Mouse (Mus musculus): ENCODE measurements at regions not wholly inside any gene's neighbourhood (a gene's known extent, or its start where the extent isn't known, plus 50 kb on each side); places are given as distances from the start of the nearest gene placed in this dataset.
A peak's percentile ranks its signal among the peaks of the same experiment; 100 is the strongest.

- Histone ChIP-seq H3K4me1 (no peaks in the 10 kb centered on the region), H3K27ac (replicated peaks) (no peak overlapping the region), H3K9me3 (peaks cover 5% of the 10 kb centered on the region; the same call in 1 of the 2 replicates), H3K9ac (no peak overlapping the region), H3K27me3 (replicated peaks) (peaks cover 34% of the 10 kb centered on the region), H3K36me3 (no peaks in the 10 kb centered on the region), H3K4me2 (no peak overlapping the region), H3K4me3 (no peak overlapping the region)
- no peak for ATAC-seq (ENCODE audit: extremely low read depth, insufficient number of reproducible peaks, low FRiP score, low TSS enrichment)
- WGBS = 62% methylated on average over 6 of the region's 6 CpGs
Observed at GRCm38 (mm10) chr13:55954346-55954745, 118.4 kb upstream of the Pitx1 start.

GRCm38 (mm10) chr13:55953426-55953825, 117.4 kb upstream of the Pitx1 start:
- Histone ChIP-seq H3K27me3 (replicated peaks) (peaks cover 39% of the 10 kb centered on the region), H3K4me3 (no peak overlapping the region), H3K27ac (replicated peaks) (no peak overlapping the region), H3K4me2 (no peak overlapping the region), H3K9me3 (peaks cover 5% of the 10 kb centered on the region; the same call in 1 of the 2 replicates), H3K4me1 (no peaks in the 10 kb centered on the region), H3K9ac (no peak overlapping the region), H3K36me3 (no peaks in the 10 kb centered on the region)
- ATAC-seq (ENCODE audit: extremely low read depth, insufficient number of reproducible peaks, low FRiP score, low TSS enrichment) = no peak
- WGBS = 91% methylated on average over 2 of the region's 2 CpGs

GRCm38 (mm10) chr13:55950773-55951172, 114.8 kb upstream of the Pitx1 start:
- no peak overlapping the region for H3K4me2 ChIP-seq
- no peak overlapping the region for H3K27ac ChIP-seq (replicated peaks)
- 79% methylated on average over 6 of the region's 6 CpGs for WGBS
- H3K27me3 ChIP-seq (replicated peaks) = peaks cover 15% of the 10 kb centered on the region
- no peak overlapping the region for H3K9ac ChIP-seq
- no peaks in the 10 kb centered on the region for H3K36me3 ChIP-seq
- H3K9me3 ChIP-seq = peaks cover 5% of the 10 kb centered on the region; the same call in 1 of the 2 replicates
- no peak overlapping the region for H3K4me3 ChIP-seq
- no peak for ATAC-seq (ENCODE audit: extremely low read depth, insufficient number of reproducible peaks, low FRiP score, low TSS enrichment)
- H3K4me1 ChIP-seq = no peaks in the 10 kb centered on the region

GRCm38 (mm10) chr13:55948591-55948990, 112.6 kb upstream of the Pitx1 start:
- H3K27ac ChIP-seq (replicated peaks) = no peak overlapping the region
- no peak overlapping the region for H3K9ac ChIP-seq
- ATAC-seq (ENCODE audit: extremely low read depth, insufficient number of reproducible peaks, low FRiP score, low TSS enrichment) = no peak
- H3K4me1 ChIP-seq = no peaks in the 10 kb centered on the region
- peaks cover 10% of the 10 kb centered on the region; the same call in 1 of the 2 replicates for H3K27me3 ChIP-seq (replicated peaks)
- WGBS = 69% methylated on average over 9 of the region's 9 CpGs
- H3K36me3 ChIP-seq = no peaks in the 10 kb centered on the region
- peaks cover 5% of the 10 kb centered on the region; the same call in 1 of the 2 replicates for H3K9me3 ChIP-seq
- no peak overlapping the region for H3K4me3 ChIP-seq
- H3K4me2 ChIP-seq = no peak overlapping the region

GRCm38 (mm10) chr13:55948144-55948543, 112.2 kb upstream of the Pitx1 start:
- no peak overlapping the region for H3K27ac ChIP-seq (replicated peaks)
- peaks cover 13% of the 10 kb centered on the region; the same call in 1 of the 2 replicates for H3K27me3 ChIP-seq (replicated peaks)
- no peak for ATAC-seq (ENCODE audit: extremely low read depth, insufficient number of reproducible peaks, low FRiP score, low TSS enrichment)
- H3K9me3 ChIP-seq = peaks cover 5% of the 10 kb centered on the region; the same call in 1 of the 2 replicates
- no peaks in the 10 kb centered on the region for H3K4me1 ChIP-seq
- 75% methylated on average over 2 of the region's 2 CpGs for WGBS
- H3K4me2 ChIP-seq = no peak overlapping the region
- no peaks in the 10 kb centered on the region for H3K36me3 ChIP-seq
- no peak overlapping the region for H3K9ac ChIP-seq
- no peak overlapping the region for H3K4me3 ChIP-seq

- Histone ChIP-seq H3K9ac (no peak overlapping the region), H3K4me3 (no peak overlapping the region), H3K4me2 (no peak overlapping the region), H3K4me1 (no peaks in the 10 kb centered on the region; the same call in 1 of the 2 replicates), H3K36me3 (no peaks in the 10 kb centered on the region), H3K27me3 (replicated peaks) (no peaks in the 10 kb centered on the region), H3K9me3 (peaks cover 6% of the 10 kb centered on the region; the same call in 1 of the 2 replicates), H3K27ac (replicated peaks) (no peak overlapping the region)
- no peak for ATAC-seq (ENCODE audit: extremely low read depth, insufficient number of reproducible peaks, low FRiP score, low TSS enrichment)
- WGBS = 79% methylated on average over 9 of the region's 9 CpGs
Observed at GRCm38 (mm10) chr13:55937417-55937816, 101.4 kb upstream of the Pitx1 start.

GRCm38 (mm10) chr13:55937000-55937399, 101.0 kb upstream of the Pitx1 start:
- Histone ChIP-seq H3K4me3 (no peak overlapping the region), H3K4me2 (no peak overlapping the region), H3K27ac (replicated peaks) (no peak overlapping the region), H3K36me3 (no peaks in the 10 kb centered on the region), H3K9ac (no peak overlapping the region), H3K9me3 (peaks cover 6% of the 10 kb centered on the region; the same call in 1 of the 2 replicates), H3K27me3 (replicated peaks) (no peaks in the 10 kb centered on the region), H3K4me1 (no peaks in the 10 kb centered on the region; the same call in 1 of the 2 replicates)
- WGBS = 85% methylated on average over 9 of the region's 9 CpGs
- ATAC-seq (ENCODE audit: extremely low read depth, insufficient number of reproducible peaks, low FRiP score, low TSS enrichment) = no peak

GRCm38 (mm10) chr13:55930637-55931036, 94.6 kb upstream of the Pitx1 start:
- Histone ChIP-seq H3K36me3 (no peaks in the 10 kb centered on the region), H3K9me3 (no peaks in the 10 kb centered on the region)
- whole genome bisulfite sequencing = 63% methylated on average over 11 of the region's 11 CpGs

GRCm38 (mm10) chr13:55929814-55930213, 93.8 kb upstream of the Pitx1 start:
- no peak overlapping the region for H3K4me3 ChIP-seq
- H3K27me3 ChIP-seq (replicated peaks) = peaks cover 11% of the 10 kb centered on the region; the same call in 1 of the 2 replicates
- H3K9me3 ChIP-seq = no peaks in the 10 kb centered on the region
- no peak overlapping the region for H3K9ac ChIP-seq
- WGBS = 70% methylated on average over 6 of the region's 6 CpGs
- no peak for ATAC-seq (ENCODE audit: extremely low read depth, insufficient number of reproducible peaks, low FRiP score, low TSS enrichment)
- H3K27ac ChIP-seq (replicated peaks) = no peak overlapping the region
- no peaks in the 10 kb centered on the region for H3K4me1 ChIP-seq
- no peaks in the 10 kb centered on the region for H3K36me3 ChIP-seq
- H3K4me2 ChIP-seq = no peak overlapping the region

More at GRCm38 (mm10) chr13:55930637-55931036, 94.6 kb upstream of the Pitx1 start:
- H3K4me2 ChIP-seq = no peak overlapping the region
- H3K27me3 ChIP-seq (replicated peaks) = 0 out of 2 replicates have a peak, but pooled peaks cover 4% of the 10 kb centered on the region
- H3K4me1 ChIP-seq = no peaks in the 10 kb centered on the region
- no peak overlapping the region for H3K4me3 ChIP-seq
- ATAC-seq (ENCODE audit: extremely low read depth, insufficient number of reproducible peaks, low FRiP score, low TSS enrichment) = no peak
- H3K27ac ChIP-seq (replicated peaks) = no peak overlapping the region
- no peak overlapping the region for H3K9ac ChIP-seq

GRCm38 (mm10) chr13:55923505-55924136, 87.6 kb upstream of the Pitx1 start:
- Histone ChIP-seq H3K27me3 (replicated peaks) (peaks cover 48% of the 10 kb centered on the region), H3K4me2 (peak overlapping the region; percentile 30), H3K4me3 (no peak overlapping the region)

GRCm38 (mm10) chr13:55917316-55917715, 81.3 kb upstream of the Pitx1 start:
- no peak for ATAC-seq (ENCODE audit: extremely low read depth, insufficient number of reproducible peaks, low FRiP score, low TSS enrichment)
- WGBS = 88% methylated on average over 12 of the region's 12 CpGs
- no peaks in the 10 kb centered on the region for H3K36me3 ChIP-seq

More at GRCm38 (mm10) chr13:55923505-55924136, 87.6 kb upstream of the Pitx1 start:
- Histone ChIP-seq H3K36me3 (no peaks in the 10 kb centered on the region), H3K27ac (replicated peaks) (no peak overlapping the region), H3K9ac (no peak overlapping the region), H3K9me3 (no peaks in the 10 kb centered on the region), H3K4me1 (0 out of 2 replicates have a peak, but pooled peaks cover 2% of the 10 kb centered on the region)
- ATAC-seq (ENCODE audit: extremely low read depth, insufficient number of reproducible peaks, low FRiP score, low TSS enrichment) = no peak
- 14% methylated on average over 7 of the region's 7 CpGs for WGBS

GRCm38 (mm10) chr13:55912271-55912711, 76.3 kb upstream of the Pitx1 start:
- Histone ChIP-seq H3K36me3 (no peaks in the 10 kb centered on the region), H3K27ac (replicated peaks) (no peak overlapping the region), H3K27me3 (replicated peaks) (peaks cover 8% of the 10 kb centered on the region; the same call in 1 of the 2 replicates), H3K4me1 (peaks cover 17% of the 10 kb centered on the region), H3K9me3 (no peaks in the 10 kb centered on the region), H3K4me3 (no peak overlapping the region), H3K4me2 (no peak overlapping the region), H3K9ac (no peak overlapping the region)
- no peak for ATAC-seq (ENCODE audit: extremely low read depth, insufficient number of reproducible peaks, low FRiP score, low TSS enrichment)
- 73% methylated on average over 13 of the region's 13 CpGs for WGBS

More at GRCm38 (mm10) chr13:55917316-55917715, 81.3 kb upstream of the Pitx1 start:
- Histone ChIP-seq H3K27me3 (replicated peaks) (peaks cover 26% of the 10 kb centered on the region), H3K9ac (no peak overlapping the region), H3K27ac (replicated peaks) (no peak overlapping the region), H3K4me2 (no peak overlapping the region), H3K4me1 (peaks cover 9% of the 10 kb centered on the region), H3K4me3 (no peak overlapping the region), H3K9me3 (no peaks in the 10 kb centered on the region)
